Mouse (Mus musculus) heart, embryonic 10.5 days (tissue): Measurements from ENCODE around the gene Gucy2c. TPM values are rescaled to one million over a fixed set of nuclear protein-coding genes. Genes with fewer than 3 reads are reported as not detected.

ENCODE experiments used
- DNase-seq: peaks from one replicate; pipeline ENCODE4 v3.0.0-alpha.2; 2017; ENCODE audit warnings: low spot score
- H3K27ac ChIP-seq: fragments of 300-500 bp; sonication (generic); 2 replicates; pipeline ENCODE4 v1.5.1; 2016; ENCODE audit warnings: mild to moderate bottlenecking
- H3K27me3 ChIP-seq: fragments of 300-500 bp; sonication (generic); 2 replicates; pipeline ENCODE4 v1.6.1; 2016; ENCODE audit warnings: mild to moderate bottlenecking; ENCODE audit not compliant: poor library complexity, insufficient read depth, severe bottlenecking
- H3K36me3 ChIP-seq: fragments of 300-500 bp; sonication (generic); 2 replicates; pipeline ENCODE4 v1.6.1; 2016; ENCODE audit warnings: mild to moderate bottlenecking, moderate library complexity
- H3K4me1 ChIP-seq: fragments of 300-500 bp; sonication (generic); 2 replicates; pipeline ENCODE4 v1.6.1; 2016; ENCODE audit warnings: mild to moderate bottlenecking
- H3K4me3 ChIP-seq: fragments of 300-500 bp; sonication (generic); 2 replicates; pipeline ENCODE4 v1.5.1; 2016; ENCODE audit warnings: mild to moderate bottlenecking, moderate library complexity
- H3K9me3 ChIP-seq: fragments of 300-500 bp; sonication (generic); 2 replicates; pipeline ENCODE4 v1.6.1; 2016; ENCODE audit warnings: mild to moderate bottlenecking, moderate library complexity
- WGBS: fragments of 180-500 bp; shearing (Covaris S2); methylation state at CpG from one replicate; pipeline ENCODE4 v1.1.7; 2016; 5-methylcytosine and 5-hydroxymethylcytosine counted together
- polyA plus RNA-seq: library from polyadenylated mRNA; unstranded; fragments of >200 nt; fragmentation: Nextera tagmentation; extraction: Ambion mirVana; gene quantifications from 2 replicates; pipeline ENCODE4 v1.2.1, GENCODE M21; 2016

Gucy2c gene
- polyA plus RNA-seq, 1 experiment from 2014 or later, result 0.10 TPM

- WGBS, result 69% methylated on average over 13 of the region's 13 CpGs
- H3K4me3 ChIP-seq, result peak overlapping the region; percentile 85
- DNase-seq, result no peak
- H3K27me3 ChIP-seq, result no peaks in the 10 kb centered on the region
- H3K4me1 ChIP-seq, result peaks cover 17% of the 10 kb centered on the region
- peaks cover 27% of the 10 kb centered on the region for H3K36me3 ChIP-seq
- no peaks in the 10 kb centered on the region for H3K9me3 ChIP-seq
- H3K27ac ChIP-seq, result no peak overlapping the region
Observed at GRCm38 (mm10) chr6:136809673-136810072, 28.1 kb upstream of the Gucy2c start.

- Histone ChIP-seq H3K4me1 (peaks cover 17% of the 10 kb centered on the region), H3K9me3 (no peaks in the 10 kb centered on the region), H3K27me3 (no peaks in the 10 kb centered on the region), H3K27ac (peak overlapping the region; percentile 87), H3K4me3 (peak overlapping the region; percentile 85), H3K36me3 (peaks cover 21% of the 10 kb centered on the region)
- no peak for DNase-seq
- 25% methylated on average over 14 of the region's 14 CpGs for WGBS
Observed at GRCm38 (mm10) chr6:136809077-136809476, 27.5 kb upstream of the Gucy2c start.

GRCm38 (mm10) chr6:136808631-136809046, 27.1 kb upstream of the Gucy2c start:
- Histone ChIP-seq H3K9me3 (no peaks in the 10 kb centered on the region), H3K4me1 (peaks cover 17% of the 10 kb centered on the region), H3K27ac (peak overlapping the region; percentile 87), H3K27me3 (no peaks in the 10 kb centered on the region), H3K36me3 (peaks cover 16% of the 10 kb centered on the region), H3K4me3 (peak overlapping the region; percentile 85)
- DNase-seq, result no peak
- under 1% methylated on average over 28 of the region's 28 CpGs for WGBS

GRCm38 (mm10) chr6:136808014-136808417, 26.5 kb upstream of the Gucy2c start, which contains the start of gene H2afj:
Gene H2afj (plus strand): TSS chr6:136808244.
- Histone ChIP-seq H3K27ac (peak within 1 kb of the TSS; percentile 87), H3K4me3 (peak within 1 kb of the TSS; percentile 85), H3K9me3 (no peaks in the 10 kb centered on the region), H3K4me1 (peaks cover 22% of the 10 kb centered on the region), H3K27me3 (no peaks in the 10 kb centered on the region), H3K36me3 (peaks cover 11% of the 10 kb centered on the region)
- DNase-seq, result peak; percentile 98
- WGBS, result under 1% methylated on average over 34 of the region's 34 CpGs

DNA sequence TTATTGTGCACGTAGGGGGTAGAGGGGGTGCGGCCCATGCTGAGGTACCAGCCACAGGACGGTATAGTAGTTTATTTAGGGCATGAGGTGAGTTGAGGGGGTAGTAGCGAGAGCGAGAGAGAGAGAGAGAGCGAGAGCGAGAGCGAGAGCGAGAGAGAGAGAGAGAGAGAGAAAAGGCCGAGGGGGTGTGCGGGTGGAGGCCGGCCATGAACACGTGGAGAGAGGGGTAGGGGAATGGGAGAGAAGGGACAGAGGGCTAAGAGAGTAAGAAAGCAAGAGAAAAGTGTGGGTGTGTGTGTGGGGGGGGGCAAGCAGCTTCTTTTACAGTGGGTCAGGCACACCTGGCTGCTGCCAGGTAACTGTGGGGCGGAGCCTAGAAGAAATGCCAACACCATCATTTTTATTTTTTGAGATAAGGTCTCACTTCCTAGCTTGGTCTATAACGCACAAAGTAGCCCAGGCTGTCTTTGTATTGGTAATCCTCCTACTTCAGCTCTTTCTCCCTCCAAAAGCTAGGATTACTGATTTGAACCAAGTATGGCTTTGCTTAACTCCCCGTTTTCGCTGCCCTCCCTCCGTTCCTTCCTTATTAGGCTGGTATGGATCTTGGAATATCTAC, 25.9 kb upstream of the Gucy2c start:
- peaks cover 24% of the 10 kb centered on the region for H3K4me1 ChIP-seq
- H3K27ac ChIP-seq, result peak overlapping the region; percentile 87
- H3K4me3 ChIP-seq, result peak overlapping the region; percentile 85
- no peaks in the 10 kb centered on the region for H3K9me3 ChIP-seq
- no peaks in the 10 kb centered on the region for H3K27me3 ChIP-seq
- DNase-seq, result no peak
- 32% methylated on average over 18 of the region's 18 CpGs for WGBS
- H3K36me3 ChIP-seq, result peaks cover 7% of the 10 kb centered on the region

DNA sequence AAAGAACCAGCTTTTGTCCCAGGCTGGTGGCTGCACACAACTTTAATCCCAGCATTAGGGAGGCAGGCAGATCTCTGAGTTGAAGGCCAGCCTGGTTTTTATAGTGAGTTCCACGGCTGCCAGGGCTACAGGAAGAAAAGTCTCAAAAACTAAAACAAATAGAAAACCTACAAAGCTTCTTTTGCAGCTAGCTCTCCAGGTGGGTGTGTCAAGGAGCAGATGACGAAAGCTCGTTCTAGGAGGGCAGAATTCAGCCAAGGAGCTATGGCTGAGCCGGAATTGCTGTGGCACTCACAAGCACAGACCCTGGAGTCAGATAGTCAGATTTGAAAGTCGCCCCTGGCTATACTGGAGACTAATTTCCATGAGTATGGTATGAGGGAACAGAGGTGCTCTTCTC, 25.3 kb upstream of the Gucy2c start:
- Histone ChIP-seq H3K36me3 (no peaks in the 10 kb centered on the region), H3K4me3 (peak overlapping the region; percentile 85), H3K27me3 (no peaks in the 10 kb centered on the region), H3K27ac (peak overlapping the region; percentile 87), H3K4me1 (peaks cover 24% of the 10 kb centered on the region), H3K9me3 (no peaks in the 10 kb centered on the region)
- no peak for DNase-seq
- 65% methylated on average over 5 of the region's 5 CpGs for WGBS

DNA sequence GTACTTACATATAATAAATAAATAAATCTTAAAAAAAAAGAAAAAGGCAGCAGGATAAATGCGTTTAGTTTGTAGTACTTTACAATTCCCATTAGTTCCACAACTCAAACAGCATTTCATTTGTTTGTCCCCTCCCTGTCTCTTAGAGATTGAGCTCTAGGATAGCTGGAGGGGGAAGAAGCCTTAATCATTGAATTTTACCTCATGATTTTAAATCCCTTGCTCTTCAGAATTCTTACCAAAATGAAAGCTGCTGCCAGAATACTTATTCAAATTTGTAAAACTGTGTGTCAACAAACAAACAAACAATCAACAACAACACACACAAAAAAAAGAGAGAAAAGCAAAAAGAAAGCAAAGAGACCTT, 23.8 kb upstream of the Gucy2c start:
- H3K27ac ChIP-seq, result no peak overlapping the region

DNA sequence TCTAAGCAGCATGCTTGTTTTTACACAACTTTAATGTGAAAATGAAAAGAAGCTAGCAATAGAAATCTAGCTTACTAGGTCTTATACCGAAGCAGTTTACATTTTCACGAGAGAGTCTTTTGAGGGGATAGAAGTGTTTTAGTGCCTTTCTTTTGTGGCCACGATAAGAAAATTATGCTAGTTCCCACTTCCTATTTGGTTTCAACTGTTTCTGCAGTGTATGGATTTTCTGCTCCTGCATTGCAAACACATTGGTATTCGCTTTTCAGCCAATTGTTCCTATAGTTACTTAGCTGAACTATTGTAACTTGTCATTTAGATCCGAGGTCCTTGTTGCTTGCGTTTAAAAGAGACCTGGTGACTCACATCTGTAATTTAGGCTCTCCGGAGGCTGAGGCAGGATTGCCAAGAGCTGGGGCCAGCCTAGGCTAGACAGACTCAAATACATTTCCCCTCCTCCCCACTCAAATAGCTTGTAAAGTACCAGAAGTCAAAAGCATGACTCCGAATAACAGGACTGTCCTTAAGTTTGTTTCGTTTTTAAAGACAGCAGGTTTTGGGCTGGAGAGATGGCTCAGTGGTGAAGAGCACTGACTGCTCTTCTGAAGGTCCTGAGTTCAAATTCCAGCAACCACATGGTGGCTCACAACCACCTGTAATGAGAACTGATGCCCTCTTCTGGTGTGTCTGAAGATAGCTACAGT, 23.3 kb upstream of the Gucy2c start:
- Histone ChIP-seq H3K36me3 (no peaks in the 10 kb centered on the region), H3K9me3 (no peaks in the 10 kb centered on the region), H3K4me1 (peaks cover 24% of the 10 kb centered on the region), H3K4me3 (peak overlapping the region; percentile 73), H3K27ac (peak overlapping the region; percentile 98), H3K27me3 (no peaks in the 10 kb centered on the region)
- DNase-seq, result no peak
- 38% methylated on average over 9 of the region's 9 CpGs for WGBS

More for the DNA sequence above, 23.8 kb upstream of the Gucy2c start:
- peaks cover 24% of the 10 kb centered on the region for H3K4me1 ChIP-seq
- H3K36me3 ChIP-seq, result no peaks in the 10 kb centered on the region
- WGBS, result 75% methylated on average over 1 of the region's 1 CpGs
- H3K4me3 ChIP-seq, result no peak overlapping the region
- no peak for DNase-seq
- no peaks in the 10 kb centered on the region for H3K27me3 ChIP-seq
- no peaks in the 10 kb centered on the region for H3K9me3 ChIP-seq

- H3K4me3 ChIP-seq, result peak within 1 kb of the TSS; percentile 73
- peaks cover 16% of the 10 kb centered on the region; the same call in 1 of the 2 replicates for H3K4me1 ChIP-seq
- no peaks in the 10 kb centered on the region for H3K9me3 ChIP-seq
- no peaks in the 10 kb centered on the region for H3K36me3 ChIP-seq
- H3K27ac ChIP-seq, result peak within 1 kb of the TSS; percentile 98
- peak; percentile 95 for DNase-seq
- H3K27me3 ChIP-seq, result no peaks in the 10 kb centered on the region
- under 1% methylated on average over 50 of the region's 50 CpGs for WGBS
Observed at GRCm38 (mm10) chr6:136803739-136804633, 22.4 kb upstream of the Gucy2c start, which contains the start of gene Hist4h4. Gene Hist4h4 (minus strand): TSS chr6:136804415.

DNA sequence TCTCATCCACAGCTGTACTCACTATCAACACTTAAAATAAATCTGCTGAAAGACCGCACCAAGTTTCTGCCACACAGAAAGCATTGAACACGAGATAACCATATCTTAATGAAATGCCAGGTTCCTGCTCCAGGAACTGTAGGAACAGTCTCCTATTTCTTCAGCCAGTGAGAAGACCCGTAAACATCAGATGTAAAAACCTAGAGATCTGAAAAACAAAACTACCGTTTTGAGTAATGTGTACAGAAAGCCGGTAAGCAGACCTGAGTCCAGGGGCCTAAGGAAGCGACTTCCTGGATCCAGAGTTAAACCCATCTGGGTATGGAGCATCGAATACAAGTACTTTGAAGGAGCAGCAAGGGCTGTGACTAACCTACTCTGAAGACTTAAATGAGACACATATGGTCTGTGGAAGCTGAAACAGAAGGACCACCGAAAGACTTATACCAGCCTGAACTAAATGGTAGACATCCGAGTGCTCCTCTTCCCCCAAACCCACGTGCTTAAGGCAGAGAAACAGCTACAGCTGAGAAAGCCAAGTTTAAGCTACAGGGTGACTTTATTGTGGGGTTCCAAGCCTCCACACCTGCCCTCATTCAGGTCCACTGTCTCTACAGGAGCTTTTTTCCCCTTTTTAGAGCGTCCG, 21.7 kb upstream of the Gucy2c start:
- 13% methylated on average over 12 of the region's 12 CpGs for WGBS

GRCm38 (mm10) chr6:136801274-136801673, 19.7 kb upstream of the Gucy2c start:
- no peak overlapping the region for H3K4me3 ChIP-seq
- no peaks in the 10 kb centered on the region for H3K27me3 ChIP-seq
- peaks cover 8% of the 10 kb centered on the region; the same call in 1 of the 2 replicates for H3K4me1 ChIP-seq
- no peak for DNase-seq
- no peak overlapping the region for H3K27ac ChIP-seq
- H3K36me3 ChIP-seq, result no peaks in the 10 kb centered on the region
- no peaks in the 10 kb centered on the region for H3K9me3 ChIP-seq
- WGBS, result 84% methylated on average over 6 of the region's 6 CpGs

More for the DNA sequence above, 21.7 kb upstream of the Gucy2c start:
- H3K27me3 ChIP-seq, result no peaks in the 10 kb centered on the region
- peak overlapping the region; percentile 98 for H3K27ac ChIP-seq
- H3K36me3 ChIP-seq, result no peaks in the 10 kb centered on the region
- H3K4me1 ChIP-seq, result peaks cover 13% of the 10 kb centered on the region; the same call in 1 of the 2 replicates
- H3K9me3 ChIP-seq, result no peaks in the 10 kb centered on the region
- H3K4me3 ChIP-seq, result peak overlapping the region; percentile 73
- no peak for DNase-seq

DNA sequence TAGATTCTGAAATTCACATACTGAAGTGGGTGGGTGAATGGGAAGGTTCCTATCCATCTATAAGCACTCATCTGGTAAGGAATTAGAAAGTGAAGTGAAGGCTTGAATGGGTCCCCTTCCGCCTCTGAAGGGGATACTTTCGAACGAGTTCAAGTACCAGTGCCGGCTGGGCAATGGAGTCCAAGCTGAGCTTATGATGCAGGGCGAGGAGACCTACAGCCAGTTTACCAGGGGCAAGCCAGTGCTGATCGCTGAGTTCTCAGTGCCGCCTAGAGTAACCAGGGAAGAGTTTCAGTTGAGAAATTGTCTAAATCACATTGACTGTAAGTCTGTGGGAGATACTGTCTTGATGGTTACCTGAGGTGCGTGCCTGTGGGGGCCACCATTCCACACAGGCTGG, 19.1 kb upstream of the Gucy2c start:
- H3K4me3 ChIP-seq, result no peak overlapping the region
- H3K4me1 ChIP-seq, result peaks cover 8% of the 10 kb centered on the region; the same call in 1 of the 2 replicates
- no peak for DNase-seq
- H3K27ac ChIP-seq, result no peak overlapping the region
- H3K36me3 ChIP-seq, result no peaks in the 10 kb centered on the region
- no peaks in the 10 kb centered on the region for H3K9me3 ChIP-seq
- H3K27me3 ChIP-seq, result no peaks in the 10 kb centered on the region
- WGBS, result 88% methylated on average over 8 of the region's 8 CpGs
